Mouse (Mus musculus) kidney, postnatal 4 days (tissue): ENCODE results near the gene Olfr1351.
"Not testable (repeated sequence)": the region's sequence is repeated elsewhere in the genome, so short reads cannot be mapped to it uniquely, and the experiment has no call there.

ENCODE experiments used
- DNase-seq, 2 experiments: peaks; one replicate each; pipeline ENCODE4 v3.0.0; 2021; ENCODE audit warnings: mixed read lengths in 2 of 2

The Olfr1351 gene

DNA sequence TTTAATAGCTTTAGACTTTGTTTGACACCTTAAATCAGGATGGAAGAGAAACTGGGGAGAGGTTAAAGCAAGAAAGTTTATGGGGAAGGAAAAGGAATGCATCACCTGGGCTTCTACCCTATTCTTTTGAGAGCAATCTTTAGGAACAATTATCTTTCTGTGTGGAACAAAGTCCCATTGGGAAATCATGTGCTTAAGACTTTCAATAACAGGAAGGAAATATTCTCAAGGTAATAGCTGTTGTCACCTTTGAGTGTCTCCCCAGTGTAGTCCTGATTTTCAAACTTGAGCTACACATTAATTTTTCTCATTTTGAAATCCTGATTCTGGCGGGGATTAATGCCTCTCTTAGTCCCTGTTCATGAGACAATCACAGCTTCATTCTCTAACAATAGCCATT, at the start of gene Olfr1351:
Gene Olfr1351 (plus strand): TSS at position 301 of the 400 bp plus-strand sequence.
- no peak for DNase-seq

DNA sequence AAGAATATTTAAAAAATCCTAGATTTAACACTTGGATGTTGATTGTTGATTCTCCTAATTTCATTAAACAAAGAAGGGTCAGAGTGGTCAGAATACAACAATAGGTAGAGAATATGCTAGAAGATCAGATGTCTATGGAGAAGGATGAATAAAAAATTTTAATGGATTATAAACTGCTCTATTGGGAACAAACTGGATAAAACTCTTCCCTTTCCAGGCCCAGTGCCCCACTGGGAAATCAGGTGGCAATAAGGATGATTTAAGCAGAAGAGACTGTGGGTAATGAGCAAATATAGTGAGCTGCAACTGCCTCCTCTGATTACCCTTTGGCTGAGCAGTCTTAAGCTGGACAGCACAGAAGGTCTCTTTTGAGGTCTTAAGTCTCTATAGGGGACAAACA, 49.3 kb upstream of the Olfr1351 start, which contains the start of gene Olfr1353:
Gene Olfr1353 (plus strand): TSS at position 301 of the 400 bp plus-strand sequence.
- not testable (repeated sequence) for DNase-seq

DNA sequence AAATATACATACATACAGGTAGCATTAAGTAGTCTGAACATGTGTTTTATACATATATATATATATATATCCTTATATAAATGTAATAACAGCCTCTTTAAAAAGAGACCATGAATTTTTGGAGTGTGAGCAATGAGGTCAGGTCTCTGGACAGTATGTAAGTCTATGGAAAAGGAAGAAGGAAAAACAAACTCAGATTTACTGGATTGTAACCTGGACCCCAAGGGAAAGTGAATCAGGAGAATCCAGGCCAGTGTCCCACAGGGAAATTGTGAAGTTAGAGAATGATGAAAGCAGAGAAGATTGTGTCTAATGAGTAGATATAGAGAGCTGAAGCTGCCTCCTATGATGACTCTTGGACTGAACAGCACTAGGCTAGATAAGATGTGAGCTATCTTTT, 31.5 kb upstream of the Olfr1351 start, which contains the start of gene Olfr1352:
Gene Olfr1352 (plus strand): TSS at position 301 of the 400 bp plus-strand sequence.
- DNase-seq = no peak

DNA sequence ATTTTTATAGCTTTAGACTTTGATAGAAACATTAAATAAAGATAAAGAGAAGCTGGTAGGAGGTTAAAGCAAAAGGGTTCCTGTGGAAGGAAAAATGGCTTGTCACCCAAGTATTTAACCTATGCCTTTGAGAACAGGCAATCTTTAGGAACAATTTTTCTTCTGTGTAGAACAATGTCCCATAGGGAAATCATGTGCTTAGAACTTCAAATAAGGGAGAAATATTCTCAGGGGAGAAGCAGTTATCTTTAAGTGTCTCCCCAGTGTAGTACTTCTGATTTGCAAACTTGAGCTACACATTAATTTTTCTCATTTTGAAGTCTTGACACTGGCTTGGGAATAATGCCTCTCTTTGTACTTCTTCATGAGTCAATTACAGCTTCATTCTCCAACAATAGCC, 16.2 kb downstream of the Olfr1351 start, which contains the start of gene Olfr57:
Gene Olfr57 (plus strand): TSS at position 301 of the 400 bp plus-strand sequence.
- DNase-seq = no peak

- not testable (repeated sequence) for DNase-seq
Measured at GRCm38 (mm10) chr10:79042457-79042856, 30.2 kb downstream of the Olfr1351 start.

DNA sequence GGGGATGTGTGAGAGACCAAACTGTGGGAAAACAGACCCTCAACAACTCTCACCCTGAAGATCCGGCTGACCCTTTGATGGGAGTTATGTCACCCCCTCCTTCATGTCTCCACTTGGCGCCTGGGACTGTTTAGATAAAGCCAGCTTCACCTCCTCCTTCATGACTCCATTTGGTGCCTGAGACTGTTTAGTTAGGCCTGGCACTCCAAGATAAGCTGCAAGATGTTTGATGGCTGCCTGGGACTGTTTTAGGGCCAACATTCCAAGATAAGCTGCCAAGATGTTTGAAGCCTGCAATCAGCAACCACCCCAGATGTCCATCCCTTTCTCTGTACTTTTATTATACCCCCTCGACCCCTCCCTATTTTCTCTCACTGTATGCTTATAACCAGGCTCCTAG, 45.1 kb downstream of the Olfr1351 start:
- not testable (repeated sequence) for DNase-seq
